Mouse (Mus musculus) cortical plate, adult 2 months (tissue): ENCODE data around the gene Mmd. TPM values are rescaled to one million over a fixed set of nuclear protein-coding genes. Genes with fewer than 3 reads are reported as not detected.

Experiments
- H3K27ac ChIP-seq: fragments of 200-500 bp; 2 replicates; pipeline ENCODE4 v1.5.1; 2012; ENCODE audit warnings: low read length, control low read depth, inconsistent platforms; ENCODE audit not compliant: insufficient read depth
- H3K4me1 ChIP-seq: fragments of 200-500 bp; 2 replicates; pipeline ENCODE4 v1.6.1; 2011; ENCODE audit warnings: low read length; ENCODE audit not compliant: control insufficient read depth, insufficient read depth
- H3K4me3 ChIP-seq: fragments of 200-500 bp; 2 replicates; pipeline ENCODE4 v1.5.1; 2011; ENCODE audit warnings: mild to moderate bottlenecking, low read length, control low read depth; ENCODE audit not compliant: insufficient read depth
- CTCF ChIP-seq: fragments of 200-500 bp; IDR thresholded peaks from 2 replicates; pipeline ENCODE4 v1.5.1; 2011; ENCODE audit warnings: mild to moderate bottlenecking, control low read depth, low read length; ENCODE audit not compliant: insufficient read depth; ENCODE audit errors: extremely low read depth
- POLR2A ChIP-seq: fragments of 200-500 bp; IDR thresholded peaks from 2 replicates; pipeline ENCODE4 v1.6.1; 2011; ENCODE audit warnings: mild to moderate bottlenecking, low read length, control low read depth; ENCODE audit not compliant: insufficient read depth; ENCODE audit errors: extremely low read depth
- polyA plus RNA-seq: library from polyadenylated mRNA; depleted of rRNA; stranded (reverse); fragments of >200 nt; gene quantifications from 2 replicates; pipeline ENCODE4 v1.2.3, GENCODE M21; 2012

Mmd gene
- polyA plus RNA-seq, 1 experiment: 164 TPM

GRCm38 (mm10) chr11:90259071-90259470 is 9.8 kb downstream of the Mmd start:
- Histone ChIP-seq H3K4me3 (no peak overlapping the region), H3K4me1 (peaks cover 12% of the 10 kb centered on the region), H3K27ac (no peak overlapping the region)
- TF ChIP-seq CTCF (no peak), POLR2A (no peak)

- peaks cover 9% of the 10 kb centered on the region for H3K4me1 ChIP-seq
- no peak overlapping the region for H3K27ac ChIP-seq
- no peak overlapping the region for H3K4me3 ChIP-seq
- no peak for TF ChIP-seq POLR2A
These were observed 10.6 kb downstream of the Mmd start for GRCm38 (mm10) chr11:90259826-90260225.

DNA sequence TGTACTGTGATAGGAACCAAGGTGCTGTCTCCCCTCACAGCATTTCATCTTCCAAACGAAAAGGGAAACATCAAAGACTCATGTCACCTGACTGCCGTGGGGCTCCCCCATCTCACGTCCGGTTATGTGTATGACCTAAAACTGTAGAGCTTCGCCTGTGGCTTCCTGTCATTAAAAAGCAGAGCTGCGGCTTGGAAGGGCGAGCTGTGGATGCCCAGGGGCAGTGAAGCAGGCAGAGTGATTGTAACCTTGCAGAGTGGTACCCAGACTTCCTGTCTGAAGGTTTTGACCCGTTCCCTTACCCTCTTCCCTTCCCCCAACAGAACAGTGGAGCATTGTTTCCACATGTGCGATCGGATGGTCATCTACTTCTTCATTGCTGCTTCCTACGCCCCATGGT is 14.9 kb downstream of the Mmd start:
- Histone ChIP-seq H3K4me1 (peaks cover 2% of the 10 kb centered on the region; the same call in 1 of the 2 replicates), H3K4me3 (no peak overlapping the region), H3K27ac (no peak overlapping the region)
- TF ChIP-seq CTCF (no peak), POLR2A (no peak)

DNA sequence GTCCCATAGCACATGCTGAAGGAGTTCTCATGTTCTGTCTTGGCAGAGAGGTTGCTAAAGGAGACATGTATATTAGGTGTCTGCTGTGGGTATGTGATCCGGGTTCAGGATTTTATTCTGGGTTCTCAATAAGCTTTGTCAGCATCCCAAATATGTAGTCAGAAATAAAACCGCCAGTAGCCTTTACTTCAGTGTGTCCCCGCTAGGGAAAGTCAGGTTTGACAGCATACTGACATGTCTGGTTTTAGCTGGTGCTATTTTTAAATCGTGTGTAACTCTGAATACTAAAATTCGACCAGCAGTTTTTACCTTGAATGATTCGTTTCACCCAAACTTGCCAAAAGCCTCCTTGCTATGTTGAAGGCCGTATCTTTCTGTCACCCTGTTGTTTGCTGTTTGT is 16.3 kb downstream of the Mmd start:
- peaks cover 4% of the 10 kb centered on the region; the same call in 1 of the 2 replicates for H3K4me1 ChIP-seq
- no peak overlapping the region for H3K27ac ChIP-seq
- TF ChIP-seq CTCF (no peak), POLR2A (no peak)
- H3K4me3 ChIP-seq: no peak overlapping the region

- no peak overlapping the region for H3K27ac ChIP-seq
- no peak for TF ChIP-seq POLR2A
- no peak for TF ChIP-seq CTCF
- peaks cover 4% of the 10 kb centered on the region; the same call in 1 of the 2 replicates for H3K4me1 ChIP-seq
- H3K4me3 ChIP-seq: no peak overlapping the region
These were observed 19.7 kb downstream of the Mmd start for GRCm38 (mm10) chr11:90268934-90269333.

GRCm38 (mm10) chr11:90269398-90270123 is 20.3 kb downstream of the Mmd start:
- peaks cover 4% of the 10 kb centered on the region; the same call in 1 of the 2 replicates for H3K4me1 ChIP-seq
- no peak overlapping the region for H3K4me3 ChIP-seq
- no peak for TF ChIP-seq CTCF
- TF ChIP-seq POLR2A: no peak
- H3K27ac ChIP-seq: no peak overlapping the region

DNA sequence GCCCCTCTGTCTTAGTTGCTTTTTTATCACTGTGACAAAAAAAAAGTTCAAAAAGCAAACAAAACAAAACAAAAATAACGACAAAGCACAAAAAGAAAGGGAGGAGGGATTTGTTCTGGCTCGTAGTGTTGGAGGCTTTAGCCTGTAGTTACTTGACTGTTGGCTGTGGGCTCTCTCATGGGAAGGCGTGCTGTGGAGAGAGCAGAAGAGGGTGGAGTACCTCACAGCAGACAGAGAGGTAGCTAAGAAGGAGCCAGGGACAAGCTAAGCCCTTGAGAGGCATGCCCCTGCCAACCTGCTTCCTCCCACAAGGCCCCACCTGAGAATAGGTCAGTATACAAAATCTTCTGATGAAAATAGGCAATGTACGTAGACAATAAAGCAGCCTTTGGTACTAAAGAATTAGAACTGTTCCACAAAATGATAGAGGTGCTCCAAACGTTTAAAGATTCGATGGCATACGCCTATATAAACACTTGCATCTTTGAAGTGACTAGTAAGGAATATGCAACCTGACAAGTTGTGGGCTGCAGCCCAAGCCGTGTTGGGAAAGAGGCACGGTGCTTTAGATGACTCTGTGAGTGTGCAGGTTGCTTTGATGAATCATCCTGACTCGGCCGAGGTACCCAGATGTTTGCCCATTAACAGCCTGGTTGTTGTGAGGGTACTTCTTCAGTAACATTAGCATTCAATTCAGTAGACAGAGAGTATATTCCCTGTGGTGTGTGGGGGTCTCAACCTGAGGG is 21.0 kb downstream of the Mmd start:
- no peak overlapping the region for H3K4me3 ChIP-seq
- no peak overlapping the region for H3K27ac ChIP-seq
- TF ChIP-seq POLR2A (no peak), CTCF (no peak)
- H3K4me1 ChIP-seq: peaks cover 4% of the 10 kb centered on the region; the same call in 1 of the 2 replicates

DNA sequence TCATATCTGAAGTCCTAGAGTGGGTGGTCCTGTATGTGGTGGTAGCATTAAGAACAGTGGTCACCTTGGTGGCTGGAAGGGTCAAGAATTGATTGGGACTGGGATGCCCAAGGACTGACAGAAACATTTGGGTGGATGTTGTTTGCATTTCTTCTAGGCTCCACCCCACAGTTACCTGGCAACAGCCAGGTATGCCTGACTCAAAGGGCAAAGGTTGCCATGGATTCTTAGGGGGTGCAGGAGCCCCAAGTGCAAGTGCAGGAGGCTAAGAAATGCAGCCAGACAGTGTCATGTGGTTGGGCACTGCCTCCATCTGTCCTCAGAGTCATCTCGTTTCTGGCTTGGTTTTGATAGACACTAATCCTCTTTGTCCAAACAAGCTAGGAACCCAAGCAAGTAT is 24.9 kb downstream of the Mmd start:
- Histone ChIP-seq H3K27ac (no peak overlapping the region), H3K4me3 (no peak overlapping the region)
- TF ChIP-seq POLR2A (no peak), CTCF (no peak)

GRCm38 (mm10) chr11:90275663-90276062 is 26.4 kb downstream of the Mmd start:
- Histone ChIP-seq H3K4me1 (no peaks in the 10 kb centered on the region), H3K27ac (no peak overlapping the region), H3K4me3 (no peak overlapping the region)
- TF ChIP-seq CTCF (no peak), POLR2A (no peak)

More for the DNA sequence above, 24.9 kb downstream of the Mmd start:
- H3K4me1 ChIP-seq: peaks cover 2% of the 10 kb centered on the region; the same call in 1 of the 2 replicates

DNA sequence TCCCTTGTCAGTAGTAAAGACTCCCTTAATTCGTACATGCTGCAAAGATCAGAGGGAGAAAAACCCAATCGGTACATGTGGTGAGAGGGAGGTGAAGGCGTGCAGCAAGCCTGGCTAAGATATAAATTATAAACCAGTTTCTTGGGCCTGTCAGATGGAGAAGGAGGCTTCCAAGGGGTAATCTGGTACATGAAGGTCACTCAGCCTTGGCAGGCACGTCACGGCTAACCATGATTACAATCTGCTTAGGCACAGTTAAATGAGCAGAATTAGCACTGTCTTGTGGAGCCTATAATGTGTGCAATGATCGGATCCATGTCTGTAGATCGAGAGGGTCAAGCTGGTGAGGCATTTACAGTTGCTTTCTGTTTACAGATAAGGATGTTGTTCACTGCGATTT is 26.9 kb downstream of the Mmd start:
- Histone ChIP-seq H3K4me1 (no peaks in the 10 kb centered on the region), H3K27ac (no peak overlapping the region), H3K4me3 (no peak overlapping the region)
- no peak for TF ChIP-seq CTCF
- TF ChIP-seq POLR2A: no peak

GRCm38 (mm10) chr11:90276561-90276960 is 27.3 kb downstream of the Mmd start:
- no peak overlapping the region for H3K27ac ChIP-seq
- no peak overlapping the region for H3K4me3 ChIP-seq
- TF ChIP-seq CTCF: no peak
- TF ChIP-seq POLR2A: no peak
- no peaks in the 10 kb centered on the region for H3K4me1 ChIP-seq
